Mouse (Mus musculus): Measurements from ENCODE around the gene Patl2. TPM values are rescaled to one million over a fixed set of nuclear protein-coding genes. Genes with fewer than 3 reads are reported as not detected.

Patl2 gene
- polyA plus RNA-seq, 2 experiments: 0.04 TPM; not detected in 1

DNA sequence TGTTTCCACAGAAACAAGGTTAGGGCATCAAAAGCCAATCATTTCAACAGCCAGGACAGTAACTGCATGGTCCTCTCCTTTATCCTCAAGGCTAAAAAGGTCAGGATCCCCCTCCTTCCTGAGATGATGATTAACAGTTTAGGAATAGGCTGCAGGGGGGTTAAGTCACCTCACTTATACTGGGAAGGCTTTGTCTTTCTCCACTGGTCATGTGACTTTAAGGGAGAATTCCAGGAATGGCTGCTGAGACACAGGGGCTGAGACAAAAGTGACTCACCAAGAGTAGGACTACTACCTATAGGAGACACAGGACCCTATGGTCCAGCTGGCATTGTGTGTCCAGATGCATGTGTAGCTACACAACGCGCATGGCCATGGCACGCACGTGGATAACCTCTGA, 58.4 kb downstream of the Patl2 start:
- 91% methylated on average over 4 of the region's 4 CpGs for WGBS (ENCODE audit: insufficient replicate concordance)
- Histone ChIP-seq H3K4me3 (ENCODE audit: insufficient read depth in 1 of 2, low read depth in 2 of 2, low read length in 2 of 2) (no peak overlapping the region), H3K27ac (no peak overlapping the region), H3K4me2 (ENCODE audit: low read depth) (no peak overlapping the region), H3K9me3 (ENCODE audit: control insufficient read depth, low read length) (no peaks in the 10 kb centered on the region), H3K27me3 (ENCODE audit: control insufficient read depth, insufficient read depth, low read length) (no peaks in the 10 kb centered on the region), H3K36me3 (replicated peaks; ENCODE audit: control insufficient read depth, insufficient read depth, low read depth) (no peaks in the 10 kb centered on the region), H3K4me1 (replicated peaks; ENCODE audit: control insufficient read depth in 2 of 2, insufficient read depth in 2 of 2, low read length in 1 of 2) (peaks cover 13 to 24% of the 10 kb centered on the region in 2 experiments), H3K9ac (replicated peaks) (no peak overlapping the region)
- DNase-seq (ENCODE audit: low read depth in 3 of 3, low spot score in 3 of 3) (no peak), ATAC-seq (ENCODE audit: insufficient read depth) (no peak)
- no peak for TF ChIP-seq CTCF (IDR thresholded peaks at IDR 0.05; ENCODE audit: low read depth)
- TF ChIP-seq EP300 (IDR thresholded peaks at IDR 0.05; ENCODE audit: low read depth): no peak

DNA sequence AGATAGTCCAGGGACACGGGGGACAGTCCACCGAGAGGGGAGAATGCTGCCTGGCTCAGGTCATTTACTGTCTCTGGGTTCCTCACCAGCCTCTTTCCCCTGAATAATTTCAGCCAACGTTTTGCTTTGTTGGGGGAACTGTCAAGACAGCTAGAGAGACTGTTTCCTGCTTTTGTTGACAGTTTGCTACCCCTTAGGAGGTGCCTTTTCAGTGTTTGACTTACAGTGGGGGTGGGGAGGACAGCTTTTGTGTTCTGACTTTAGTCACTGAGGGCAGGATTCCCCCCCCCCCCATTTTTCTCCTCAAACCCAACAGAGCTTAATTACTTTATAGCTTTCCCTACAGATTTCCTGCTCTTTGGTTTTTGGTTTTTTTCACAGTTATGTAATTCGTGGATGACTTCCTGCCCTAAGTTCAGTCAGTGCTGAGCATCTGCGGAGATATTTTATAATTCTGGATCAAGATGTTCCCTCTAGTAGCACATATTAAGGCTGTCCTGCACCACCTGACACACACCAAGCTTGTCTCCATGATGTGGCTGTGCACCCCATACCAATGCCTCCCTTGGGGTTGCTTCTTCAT, 59.1 kb downstream of the Patl2 start:
- Histone ChIP-seq H3K36me3 (replicated peaks; ENCODE audit: control insufficient read depth, insufficient read depth, low read depth) (no peaks in the 10 kb centered on the region), H3K4me1 (replicated peaks; ENCODE audit: control insufficient read depth in 2 of 2, insufficient read depth in 2 of 2, low read length in 1 of 2) (peaks cover 13 to 24% of the 10 kb centered on the region in 2 experiments), H3K27ac (no peak overlapping the region), H3K9me3 (ENCODE audit: control insufficient read depth, low read length) (no peaks in the 10 kb centered on the region), H3K27me3 (ENCODE audit: control insufficient read depth, insufficient read depth, low read length) (no peaks in the 10 kb centered on the region), H3K9ac (replicated peaks) (no peak overlapping the region), H3K4me2 (ENCODE audit: low read depth) (no peak overlapping the region), H3K4me3 (ENCODE audit: insufficient read depth in 1 of 2, low read depth in 2 of 2, low read length in 2 of 2) (no peak overlapping the region)
- DNase-seq (ENCODE audit: low read depth in 3 of 3, low spot score in 3 of 3) (no peak), ATAC-seq (ENCODE audit: insufficient read depth) (no peak)
- no peak for TF ChIP-seq EP300 (IDR thresholded peaks at IDR 0.05; ENCODE audit: low read depth)
- TF ChIP-seq CTCF (IDR thresholded peaks at IDR 0.05; ENCODE audit: low read depth): no peak
- WGBS (ENCODE audit: insufficient replicate concordance): 20% methylated on average over 5 of the region's 5 CpGs

DNA sequence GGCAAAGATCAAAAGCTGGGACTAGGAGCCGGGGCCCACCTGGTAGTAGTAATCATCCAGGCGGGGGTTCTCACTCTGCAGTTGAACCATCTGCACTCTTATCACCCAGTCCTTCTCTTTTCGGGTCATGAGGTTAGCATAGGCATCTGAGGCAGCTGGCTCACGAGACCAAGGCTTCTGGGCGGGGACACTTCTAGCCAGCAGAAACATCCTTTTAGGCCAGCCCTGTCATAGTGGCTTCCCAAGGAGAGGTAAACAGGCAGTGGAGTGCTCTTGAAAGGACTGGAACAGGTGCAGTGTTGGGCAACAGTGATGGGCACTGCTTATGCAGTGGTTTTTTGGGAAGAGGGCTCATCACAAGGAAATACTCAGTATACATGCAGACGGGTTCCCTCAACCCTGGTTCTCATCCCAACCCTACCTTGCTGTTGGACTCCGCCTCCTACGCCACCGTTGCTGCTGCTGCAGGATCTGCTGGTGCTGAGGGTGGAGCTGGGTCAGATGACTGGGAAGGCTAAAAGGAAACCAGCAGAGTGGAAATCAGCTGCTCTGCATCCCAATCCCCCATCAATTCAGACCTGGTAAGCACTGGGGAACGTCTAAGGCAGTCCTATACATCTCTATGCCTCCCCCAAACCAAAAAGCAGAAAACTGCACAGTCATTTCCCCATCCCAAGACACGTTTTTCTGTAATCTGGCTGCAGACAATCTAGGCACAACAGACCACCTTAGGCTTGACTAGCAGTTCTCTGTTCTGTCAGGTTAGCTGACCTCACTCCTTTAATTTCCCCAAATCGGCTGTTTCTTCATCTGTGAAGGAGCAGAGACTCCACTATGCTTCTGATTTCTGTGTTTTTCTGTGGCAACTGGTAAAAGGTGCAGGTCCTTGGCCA, 60.1 kb downstream of the Patl2 start:
- Histone ChIP-seq H3K4me1 (replicated peaks; ENCODE audit: control insufficient read depth in 2 of 2, insufficient read depth in 2 of 2, low read length in 1 of 2) (peaks cover 13 to 28% of the 10 kb centered on the region in 2 experiments), H3K27me3 (ENCODE audit: control insufficient read depth, insufficient read depth, low read length) (no peaks in the 10 kb centered on the region), H3K4me2 (ENCODE audit: low read depth) (no peak overlapping the region), H3K4me3 (ENCODE audit: insufficient read depth in 1 of 2, low read depth in 2 of 2, low read length in 2 of 2) (no peak overlapping the region), H3K9ac (replicated peaks) (no peak overlapping the region), H3K27ac (no peak overlapping the region), H3K36me3 (replicated peaks; ENCODE audit: control insufficient read depth, insufficient read depth, low read depth) (no peaks in the 10 kb centered on the region), H3K9me3 (ENCODE audit: control insufficient read depth, low read length) (no peaks in the 10 kb centered on the region)
- no peak for DNase-seq (ENCODE audit: low read depth in 3 of 3, low spot score in 3 of 3)
- 14% methylated on average over 12 of the region's 12 CpGs for WGBS (ENCODE audit: insufficient replicate concordance)
- TF ChIP-seq EP300 (IDR thresholded peaks at IDR 0.05; ENCODE audit: low read depth) (no peak), CTCF (IDR thresholded peaks at IDR 0.05; ENCODE audit: low read depth) (no peak)
- peak; percentile 57; the same call in 1 of the 2 replicates for ATAC-seq (ENCODE audit: insufficient read depth)

DNA sequence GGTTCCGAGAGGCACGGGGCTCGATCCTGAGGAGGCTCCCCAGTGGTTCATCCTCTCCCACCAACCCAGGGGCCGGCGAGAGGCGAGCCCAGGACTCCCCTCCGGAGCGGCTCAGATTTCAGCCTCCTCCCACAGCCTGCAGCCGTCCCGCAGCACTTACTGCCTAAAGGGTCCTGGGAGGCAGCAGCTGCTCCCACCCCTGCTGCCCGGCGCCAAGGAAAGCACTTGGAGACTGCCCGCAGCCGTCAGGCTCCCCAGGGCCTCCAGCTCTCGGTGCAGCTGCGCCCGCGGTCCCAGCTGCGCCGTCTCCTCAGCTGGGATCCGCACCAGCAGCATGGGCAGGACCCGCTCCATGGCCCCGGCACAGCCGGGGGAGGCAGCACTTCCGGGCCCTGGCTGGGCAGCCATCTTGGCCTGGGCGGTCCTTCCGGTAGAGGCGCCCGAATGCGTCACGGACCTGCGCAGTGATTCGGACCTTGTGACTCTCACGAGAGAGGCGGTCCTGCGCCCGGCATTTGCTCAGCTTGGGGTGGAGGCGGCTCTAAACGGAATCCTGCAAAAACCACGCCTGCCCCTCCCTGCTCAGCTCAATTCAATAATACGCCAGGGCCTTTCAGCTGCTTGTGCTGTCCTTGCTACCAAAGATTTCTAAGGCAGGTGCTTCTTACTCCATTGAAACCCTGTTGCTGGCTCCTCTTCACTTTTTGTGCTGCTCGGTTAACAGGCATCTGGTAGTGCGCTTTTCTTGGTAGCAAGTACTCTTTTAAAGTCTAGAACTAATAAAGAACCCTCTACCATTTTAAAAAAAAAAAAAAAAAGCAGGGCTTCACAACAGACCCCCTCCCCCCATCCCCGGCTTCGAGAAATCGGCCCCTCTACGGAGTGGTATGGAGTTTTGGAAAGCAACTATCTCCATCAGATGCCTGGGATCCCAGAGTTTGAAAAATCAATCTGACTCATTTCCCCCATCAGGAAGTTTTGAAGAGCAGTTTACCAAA, 67.7 kb downstream of the Patl2 start, which contains the start of gene Spg11:
Gene Spg11 (minus strand): TSS at position 426 of the 998 bp plus-strand sequence.
- DNase-seq (ENCODE audit: low read depth in 3 of 3, low spot score in 3 of 3) (peak; percentile 94), ATAC-seq (ENCODE audit: insufficient read depth) (peak; percentile 100)
- H3K4me3 ChIP-seq (ENCODE audit: insufficient read depth in 1 of 2, low read depth in 2 of 2, low read length in 2 of 2): peak within 1 kb of the TSS; percentile 61 to 98
- peak within 1 kb of the TSS; percentile 80 for H3K4me2 ChIP-seq (ENCODE audit: low read depth)
- peak within 1 kb of the TSS; percentile 77 for H3K27ac ChIP-seq
- H3K4me1 ChIP-seq (replicated peaks; ENCODE audit: control insufficient read depth in 2 of 2, insufficient read depth in 2 of 2, low read length in 1 of 2): peaks cover 12 to 13% of the 10 kb centered on the region in 2 experiments
- H3K9me3 ChIP-seq (ENCODE audit: control insufficient read depth, low read length): no peaks in the 10 kb centered on the region
- under 1% methylated on average over 46 of the region's 47 CpGs for WGBS (ENCODE audit: insufficient replicate concordance)
- peaks cover 2% of the 10 kb centered on the region; the same call in 1 of the 2 replicates for H3K36me3 ChIP-seq (replicated peaks; ENCODE audit: control insufficient read depth, insufficient read depth, low read depth)
- H3K9ac ChIP-seq (replicated peaks): peak within 1 kb of the TSS; percentile 97
- TF ChIP-seq CTCF (IDR thresholded peaks at IDR 0.05; ENCODE audit: low read depth) (0 out of 2 replicates have a peak, but pooled peaks have one; percentile 22), EP300 (IDR thresholded peaks at IDR 0.05; ENCODE audit: low read depth) (no peak; the same call in 1 of the 2 replicates)
- H3K27me3 ChIP-seq (ENCODE audit: control insufficient read depth, insufficient read depth, low read length): no peaks in the 10 kb centered on the region
